Mouse (Mus musculus) left cerebral cortex, postnatal 36 days (tissue): ENCODE measurements at regions not wholly inside any gene's neighbourhood (a gene's known extent, or its start where the extent isn't known, plus 50 kb on each side); places are given as distances from the start of the nearest gene placed in this dataset.
"Not testable (repeated sequence)": the region's sequence is repeated elsewhere in the genome, so short reads cannot be mapped to it uniquely, and the experiment has no call there.

Source experiments
- DNase-seq, 2 experiments: peaks; one replicate each; pipeline ENCODE4 v3.0.0; 2021 to 2022; ENCODE audit warnings: low spot score in 2 of 2, mixed read lengths in 1 of 2
- intact Hi-C: fragments of 180-260 bp; cut with DNase I; formaldehyde crosslinking; loops from one replicate; pipeline ENCODE4 v1.15.1; 2025

GRCm38 (mm10) chr1:79379736-79380135, 60.2 kb downstream of the Scg2 start:
- no peak for DNase-seq
- intact Hi-C loops: no loop called here

- intact Hi-C loops: no loop called here
- DNase-seq: no peak
Observed at GRCm38 (mm10) chr1:79374811-79375210, 65.1 kb downstream of the Scg2 start.

GRCm38 (mm10) chr1:79357291-79358045, 82.5 kb downstream of the Scg2 start:
- intact Hi-C loops: no loop called here
- DNase-seq: no peak

- intact Hi-C loops: no loop called here
- DNase-seq: no peak
Observed at GRCm38 (mm10) chr1:79346511-79346910, 93.4 kb downstream of the Scg2 start.

GRCm38 (mm10) chr1:79335480-79336114, 104.3 kb downstream of the Scg2 start:
- no peak for DNase-seq

GRCm38 (mm10) chr1:79317194-79317593, 122.7 kb downstream of the Scg2 start:
- DNase-seq: no peak
- intact Hi-C loops: no loop called here

More at GRCm38 (mm10) chr1:79335480-79336114, 104.3 kb downstream of the Scg2 start:
- intact Hi-C loops: loop anchor here (2.0 kb wide), 1 partner anchor 103 kb away; no protein-coding TSS in a partner anchor

GRCm38 (mm10) chr1:79314774-79315173, 125.1 kb downstream of the Scg2 start:
- intact Hi-C loops: no loop called here
- no peak for DNase-seq

- DNase-seq: no peak
- intact Hi-C loops: no loop called here
Observed at GRCm38 (mm10) chr1:79312153-79312552, 127.8 kb downstream of the Scg2 start.

GRCm38 (mm10) chr1:79303602-79304001, 136.3 kb downstream of the Scg2 start:
- intact Hi-C loops: no loop called here
- no peak for DNase-seq

- no peak for DNase-seq
- intact Hi-C loops: no loop called here
Observed at GRCm38 (mm10) chr1:79299639-79300038, 140.3 kb downstream of the Scg2 start.

- intact Hi-C loops: no loop called here
- DNase-seq: no peak
Observed at GRCm38 (mm10) chr1:79259726-79260125, 180.2 kb downstream of the Scg2 start.

- intact Hi-C loops: no loop called here
- no peak for DNase-seq
Observed at GRCm38 (mm10) chr1:79212970-79213369, 226.9 kb downstream of the Scg2 start.

- intact Hi-C loops: no loop called here
- no peak for DNase-seq
Observed at GRCm38 (mm10) chr1:79212471-79212870, 227.4 kb downstream of the Scg2 start.

- intact Hi-C loops, DNase-seq: not testable (repeated sequence)
Observed at GRCm38 (mm10) chr1:79211981-79212380, 227.9 kb downstream of the Scg2 start.

- DNase-seq: no peak
- intact Hi-C loops: no loop called here
Observed at GRCm38 (mm10) chr1:79207207-79207606, 232.7 kb downstream of the Scg2 start.

GRCm38 (mm10) chr1:79197682-79198081, 242.2 kb downstream of the Scg2 start:
- no peak for DNase-seq
- intact Hi-C loops: no loop called here

GRCm38 (mm10) chr1:79191031-79191430, 248.9 kb downstream of the Scg2 start:
- intact Hi-C loops: loop anchor here (2.0 kb wide), 1 partner anchor 466 kb away; no protein-coding TSS in a partner anchor
- DNase-seq: no peak

- intact Hi-C loops: no loop called here
- no peak for DNase-seq
Observed at GRCm38 (mm10) chr1:79183534-79184411, 256.1 kb downstream of the Scg2 start.

GRCm38 (mm10) chr1:79144113-79144512, 295.8 kb downstream of the Scg2 start:
- intact Hi-C loops: no loop called here

More at GRCm38 (mm10) chr1:79144113-79144512, 295.8 kb downstream of the Scg2 start:
- peak; percentile 3 for DNase-seq
